Mouse (Mus musculus) gastrocnemius, postnatal 14 days (tissue): ENCODE data around the gene Cdc14a. TPM values are rescaled to one million over a fixed set of nuclear protein-coding genes. Genes with fewer than 3 reads are reported as not detected.

ENCODE experiments used
- DNase-seq: peaks from one replicate; pipeline ENCODE4 v3.0.0; 2021; ENCODE audit warnings: mixed read lengths
- intact Hi-C: fragments of 180-260 bp; cut with DNase I; formaldehyde crosslinking; loops from one replicate; pipeline ENCODE4 v1.15.1; 2025; ENCODE audit warnings: low total_unique reads
- total RNA-seq, 2 experiments: library from RNA; stranded (reverse); gene quantifications; 2 replicates each; pipeline ENCODE4 v1.2.3; 2021

The Cdc14a gene
- total RNA-seq, 2 experiments from 2014 or later: 17.0 to 23.9 TPM

- DNase-seq: no peak
- intact Hi-C loops: no loop called here
Measured at GRCm38 (mm10) chr3:116298727-116299126, 125.1 kb downstream of the Cdc14a start.

- DNase-seq: no peak
- intact Hi-C loops: no loop called here
Measured at GRCm38 (mm10) chr3:116298003-116298402, 125.8 kb downstream of the Cdc14a start.

GRCm38 (mm10) chr3:116297170-116297569 lies 126.7 kb downstream of the Cdc14a start:
- intact Hi-C loops: no loop called here

GRCm38 (mm10) chr3:116290041-116290815 lies 133.6 kb downstream of the Cdc14a start:
- intact Hi-C loops: no loop called here
- DNase-seq: no peak

More at GRCm38 (mm10) chr3:116297170-116297569, 126.7 kb downstream of the Cdc14a start:
- DNase-seq: no peak

GRCm38 (mm10) chr3:116288833-116289232 lies 135.0 kb downstream of the Cdc14a start:
- intact Hi-C loops: no loop called here
- no peak for DNase-seq

GRCm38 (mm10) chr3:116284735-116285134 lies 139.1 kb downstream of the Cdc14a start:
- DNase-seq: no peak
- intact Hi-C loops: no loop called here

GRCm38 (mm10) chr3:116283996-116284395 lies 139.8 kb downstream of the Cdc14a start:
- intact Hi-C loops: no loop called here
- DNase-seq: no peak

- intact Hi-C loops: no loop called here
- DNase-seq: no peak
Measured at GRCm38 (mm10) chr3:116281663-116282062, 142.2 kb downstream of the Cdc14a start.

- intact Hi-C loops: no loop called here
Measured at GRCm38 (mm10) chr3:116277146-116277545, 146.7 kb downstream of the Cdc14a start.

GRCm38 (mm10) chr3:116271679-116272078 lies 152.2 kb downstream of the Cdc14a start:
- DNase-seq: no peak
- intact Hi-C loops: no loop called here

More at GRCm38 (mm10) chr3:116277146-116277545, 146.7 kb downstream of the Cdc14a start:
- no peak for DNase-seq

- intact Hi-C loops: no loop called here
- DNase-seq: no peak
Measured at GRCm38 (mm10) chr3:116267036-116267654, 156.7 kb downstream of the Cdc14a start.

- intact Hi-C loops: no loop called here
Measured at GRCm38 (mm10) chr3:116266360-116266759, 157.5 kb downstream of the Cdc14a start.

GRCm38 (mm10) chr3:116263977-116264376 lies 159.9 kb downstream of the Cdc14a start:
- intact Hi-C loops: no loop called here
- DNase-seq: no peak

More at GRCm38 (mm10) chr3:116266360-116266759, 157.5 kb downstream of the Cdc14a start:
- DNase-seq: no peak

- no peak for DNase-seq
- intact Hi-C loops: no loop called here
Measured at GRCm38 (mm10) chr3:116263061-116263460, 160.8 kb downstream of the Cdc14a start.

GRCm38 (mm10) chr3:116256104-116256503 lies 167.7 kb downstream of the Cdc14a start:
- no peak for DNase-seq
- intact Hi-C loops: no loop called here

- intact Hi-C loops: no loop called here
- DNase-seq: peak; percentile 58
Measured at GRCm38 (mm10) chr3:116253077-116253531, 170.7 kb downstream of the Cdc14a start, which contains the start of gene Gpr88. Gene Gpr88 (minus strand): TSS chr3:116253503.

- intact Hi-C loops: no loop called here
- peak; percentile 14 for DNase-seq
Measured at GRCm38 (mm10) chr3:116252255-116253040, 171.4 kb downstream of the Cdc14a start.

GRCm38 (mm10) chr3:116251481-116252254 lies 172.2 kb downstream of the Cdc14a start:
- intact Hi-C loops: no loop called here

GRCm38 (mm10) chr3:116249026-116249425 lies 174.8 kb downstream of the Cdc14a start:
- no peak for DNase-seq
- intact Hi-C loops: no loop called here

More at GRCm38 (mm10) chr3:116251481-116252254, 172.2 kb downstream of the Cdc14a start:
- DNase-seq: peak; percentile 39
